Mouse (Mus musculus): ENCODE data around the gene Vmn2r29.
"Not testable (repeated sequence)": the region's sequence is repeated elsewhere in the genome, so short reads cannot be mapped to it uniquely, and the experiment has no call there.

Gene Vmn2r29

DNA sequence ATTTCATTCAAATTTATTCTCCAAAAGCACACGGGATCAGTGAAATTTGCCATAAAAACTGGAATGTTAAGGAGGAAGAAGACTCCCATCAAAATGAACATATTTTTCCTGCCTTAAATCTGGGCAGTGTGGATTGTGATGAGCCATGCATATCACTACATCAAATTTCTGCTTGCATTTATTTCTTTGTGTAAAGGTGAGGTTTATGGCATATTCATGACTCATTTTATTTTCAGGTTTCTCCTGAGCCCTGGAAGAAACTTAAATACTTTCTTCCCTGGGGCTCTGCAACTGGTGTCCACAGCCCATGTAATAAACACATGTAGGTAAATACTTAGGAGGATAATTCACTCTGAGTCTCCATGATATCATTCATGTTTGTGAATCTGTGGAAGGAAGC is at the start of gene Vmn2r29:
TSS of gene Vmn2r29 (minus strand) at position 101 of the 400 bp plus-strand sequence.
- not testable (repeated sequence) for DNase-seq (ENCODE audit: low spot score)

DNA sequence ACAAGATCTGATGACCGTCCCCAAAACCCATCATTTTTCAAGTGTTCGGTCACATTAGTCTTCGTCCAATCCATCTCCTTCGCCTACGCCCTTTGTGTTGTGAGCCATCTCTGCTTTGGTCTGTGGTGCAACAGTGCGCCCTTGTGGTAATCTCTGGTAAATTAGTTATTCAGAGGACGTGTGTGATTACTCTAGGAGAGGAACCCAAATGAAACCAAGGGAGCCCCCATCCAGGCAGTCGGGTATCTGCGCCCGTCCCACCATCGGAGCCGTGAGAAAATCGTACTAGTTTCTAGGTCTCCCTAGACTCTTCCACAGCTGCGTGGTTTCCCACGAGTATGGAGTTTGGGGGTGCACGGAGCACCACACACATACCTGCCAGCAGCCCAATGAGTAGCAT is 48.5 kb upstream of the Vmn2r29 start:
- peak; percentile 43 for DNase-seq (ENCODE audit: low spot score)

DNA sequence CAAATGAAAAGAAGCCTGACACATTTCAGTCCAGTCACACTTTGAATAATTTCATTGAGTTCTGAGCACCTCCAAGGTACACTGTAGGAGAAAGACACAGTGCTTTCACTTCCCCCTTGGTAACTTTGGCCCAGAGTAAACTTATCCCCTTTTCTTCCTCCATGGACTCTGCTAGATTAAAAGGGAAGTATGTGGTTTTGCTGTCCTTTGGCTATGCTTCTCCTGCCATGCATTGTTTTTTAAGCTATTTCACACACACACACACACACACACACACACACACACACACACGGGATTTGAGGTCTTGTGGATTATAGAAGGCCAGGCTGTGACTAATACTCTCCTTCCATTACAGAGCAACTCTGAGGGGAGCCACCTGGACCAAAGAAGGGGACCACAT is 34.3 kb upstream of the Vmn2r29 start:
- peak; percentile 1 for DNase-seq (ENCODE audit: low spot score)

DNA sequence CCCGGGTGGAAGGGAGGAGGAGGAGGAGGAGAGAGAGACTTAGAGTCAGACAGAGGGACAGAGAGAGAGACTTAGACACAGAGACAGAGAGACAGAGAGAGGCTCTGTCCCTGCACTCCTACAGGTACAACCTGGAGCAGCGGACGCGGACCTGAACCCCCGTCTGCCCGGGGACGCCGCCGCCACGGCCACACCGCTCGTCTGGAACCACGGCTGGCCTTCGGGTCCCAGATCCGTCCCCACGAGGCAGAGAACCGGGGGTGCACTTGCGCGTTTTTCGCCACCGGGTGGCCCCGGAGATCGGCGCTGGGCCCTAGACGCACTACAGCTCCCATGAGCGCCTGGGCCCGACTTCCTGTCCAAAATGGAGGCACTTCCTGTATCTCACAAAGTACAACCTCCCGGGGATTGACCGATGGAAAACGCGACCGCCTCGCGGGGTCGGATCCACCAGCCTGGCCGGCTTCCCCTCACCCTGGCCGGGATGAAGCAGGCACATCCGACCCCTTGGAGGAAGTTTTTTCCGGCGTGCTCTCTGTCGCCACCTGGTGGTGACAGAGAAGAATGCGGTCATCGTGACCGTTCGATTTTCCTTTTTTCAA is 30.9 kb upstream of the Vmn2r29 start, which contains the start of gene Gm45844:
TSS of gene Gm45844 (minus strand) at position 324 of the 602 bp plus-strand sequence.
- peak; percentile 63 for DNase-seq (ENCODE audit: low spot score)

DNA sequence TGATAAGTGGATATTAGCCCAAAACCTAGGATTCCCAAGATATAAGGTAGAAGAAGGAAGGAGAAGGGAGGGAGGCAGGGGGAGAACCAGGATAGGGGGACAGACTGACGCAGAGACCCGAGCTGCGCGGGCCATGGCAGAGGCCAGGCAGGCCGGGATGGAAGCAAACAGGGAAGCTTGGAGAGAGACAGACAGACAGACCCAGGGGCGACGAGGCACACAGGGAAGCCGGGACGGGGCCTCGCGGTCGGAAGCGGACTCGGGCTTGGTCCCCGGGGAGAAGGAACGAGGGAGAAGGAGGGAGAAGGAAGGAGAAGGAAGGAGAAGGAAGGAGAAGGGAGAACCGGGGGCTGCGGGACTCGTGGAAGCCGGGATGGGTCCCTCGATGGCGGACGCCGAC is 30.4 kb upstream of the Vmn2r29 start:
- DNase-seq (ENCODE audit: low spot score), result not testable (repeated sequence)

DNA sequence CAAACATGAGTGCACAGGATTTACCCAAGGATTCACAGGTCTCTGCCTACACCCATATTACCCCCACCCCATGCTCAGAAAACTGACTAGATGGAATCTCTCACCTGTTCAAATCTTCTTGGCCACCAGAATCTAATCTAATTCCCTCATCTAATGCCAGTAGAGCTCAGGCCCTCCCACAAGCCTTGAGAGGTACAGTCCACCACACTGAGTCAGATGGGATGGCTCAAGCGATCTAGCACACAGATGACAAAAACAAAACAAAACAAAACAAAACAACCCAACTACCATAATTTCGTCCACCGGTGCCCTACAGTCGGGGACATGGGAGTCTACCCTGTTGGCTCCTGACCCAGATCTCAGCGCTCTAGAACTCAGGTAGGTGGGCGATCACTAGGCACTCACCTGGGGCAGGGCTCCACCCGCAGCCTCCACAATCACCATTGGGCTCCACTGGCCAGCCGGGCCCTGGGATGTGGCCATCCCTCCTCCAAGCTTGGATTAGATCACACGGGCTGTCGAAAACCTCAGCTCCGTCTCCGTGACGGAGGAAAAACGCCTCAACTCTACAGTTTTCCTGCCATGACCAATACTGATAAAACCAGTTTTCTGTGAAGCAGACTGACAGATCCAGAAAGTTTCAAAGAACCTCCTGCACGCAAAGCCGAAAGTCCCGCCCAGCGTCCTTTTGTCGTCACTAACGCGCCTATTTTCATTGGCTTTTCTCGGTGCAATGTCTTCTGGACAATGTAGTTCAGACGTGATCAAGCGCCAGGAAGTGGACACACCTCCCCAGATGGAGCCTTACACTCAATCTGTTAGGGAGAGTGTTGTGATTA is 37.6 kb downstream of the Vmn2r29 start, which contains the start of gene Zfp772:
TSS of gene Zfp772 (minus strand) at position 686 of the 839 bp plus-strand sequence.
- not testable (repeated sequence) for DNase-seq (ENCODE audit: low spot score)

DNA sequence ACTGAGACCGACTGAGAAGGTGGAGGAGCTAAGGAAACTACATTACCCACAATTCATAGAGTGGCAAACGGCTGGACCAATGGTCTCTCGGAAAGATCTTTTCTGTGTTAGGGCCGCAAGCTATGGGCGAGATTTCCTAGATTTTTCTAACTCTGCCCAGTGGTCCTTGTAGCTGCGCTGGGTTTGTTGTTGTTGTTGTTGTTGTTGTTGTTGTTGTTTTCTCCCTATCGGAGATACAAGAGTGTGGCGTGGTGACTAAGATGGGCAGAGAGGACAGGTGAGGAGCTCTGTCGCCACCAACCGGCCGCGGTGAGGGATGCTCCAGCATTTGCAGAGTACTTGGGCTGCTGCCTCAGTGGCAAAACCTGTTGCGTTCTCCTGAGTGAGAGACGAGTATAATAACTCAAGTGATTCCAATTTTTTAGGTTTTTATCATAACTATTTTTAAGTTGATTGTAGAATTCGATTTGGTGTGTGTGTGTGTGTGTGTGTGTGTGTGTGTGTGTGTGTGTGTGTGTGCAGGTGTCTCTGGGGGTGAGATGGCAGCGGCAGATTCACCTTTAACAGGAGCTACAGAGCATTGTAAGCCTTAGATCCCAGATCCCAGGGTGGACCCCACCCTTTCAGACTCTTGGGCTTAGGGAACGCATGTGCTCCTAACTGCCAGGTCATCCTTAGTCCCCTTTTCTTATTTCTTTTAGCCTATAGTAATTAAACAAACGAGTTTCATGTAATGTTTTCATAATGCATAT is 58.8 kb downstream of the Vmn2r29 start:
- DNase-seq (ENCODE audit: low spot score), result peak; percentile 49

DNA sequence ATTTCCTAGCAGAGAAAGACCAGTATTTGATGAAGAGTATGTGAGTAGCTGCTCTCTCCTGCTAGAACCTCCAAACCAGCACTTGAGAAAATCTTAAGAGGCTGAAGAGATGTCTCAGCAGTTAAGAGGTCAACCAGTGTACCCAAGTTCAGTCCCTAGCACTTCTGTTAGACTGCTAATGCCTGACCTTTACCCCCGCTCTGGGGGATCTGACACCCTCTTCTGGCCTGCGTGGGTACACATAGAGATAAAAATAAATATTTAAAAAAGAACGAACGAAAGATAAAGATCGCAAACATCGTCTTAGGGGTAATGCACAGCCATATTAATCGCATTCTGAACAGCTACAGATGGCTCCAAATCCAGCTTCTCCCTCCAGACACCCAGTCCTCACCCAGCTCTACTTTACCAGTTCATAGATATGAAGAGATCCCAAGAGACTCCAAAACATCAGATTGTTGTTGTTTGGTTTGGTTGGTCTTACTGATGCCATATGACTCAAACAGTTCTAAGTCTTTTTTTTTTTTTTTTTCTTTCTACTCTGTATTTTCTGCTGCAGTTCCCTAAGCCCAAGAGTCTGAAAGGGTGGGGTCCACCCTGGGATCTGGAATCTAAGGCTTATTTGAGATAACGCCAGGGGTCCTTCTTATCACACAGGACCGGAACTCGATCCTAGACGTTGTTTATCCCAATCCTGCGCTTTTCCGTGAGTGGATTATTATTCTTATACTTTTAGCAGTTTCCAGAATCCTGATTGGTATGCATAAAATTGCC is 59.5 kb downstream of the Vmn2r29 start:
- no peak for DNase-seq (ENCODE audit: low spot score)

DNA sequence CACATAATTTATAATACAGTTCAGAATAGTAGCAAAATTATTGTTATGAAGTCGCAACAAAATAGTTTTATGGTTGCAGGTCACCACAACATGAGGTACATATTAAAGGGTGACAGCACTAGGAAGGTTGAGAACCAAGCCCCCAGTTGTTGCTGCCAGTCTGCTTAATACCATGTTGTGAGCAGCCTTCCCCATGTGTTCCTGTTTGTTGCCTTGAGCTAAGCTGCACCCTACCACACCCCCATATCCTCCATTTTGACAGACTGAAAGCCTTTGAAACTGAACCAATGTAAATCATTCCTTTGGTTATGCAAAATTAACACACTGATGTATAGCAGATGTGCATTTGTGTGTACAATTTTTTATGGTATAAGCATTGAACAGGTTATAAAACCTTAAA is 61.2 kb downstream of the Vmn2r29 start:
- no peak for DNase-seq (ENCODE audit: low spot score)

Measured in adipocyte (in vitro differentiated cells).